Mouse (Mus musculus) mature B cell (primary cell): Measurements from ENCODE around the gene Ptpn1.

Source experiments
- in situ Hi-C: fragments of 300-500 bp; cut with MboI; formaldehyde crosslinking; loops from 2 replicates; pipeline ENCODE4 v1.14.3; 2019

Ptpn1 gene

DNA sequence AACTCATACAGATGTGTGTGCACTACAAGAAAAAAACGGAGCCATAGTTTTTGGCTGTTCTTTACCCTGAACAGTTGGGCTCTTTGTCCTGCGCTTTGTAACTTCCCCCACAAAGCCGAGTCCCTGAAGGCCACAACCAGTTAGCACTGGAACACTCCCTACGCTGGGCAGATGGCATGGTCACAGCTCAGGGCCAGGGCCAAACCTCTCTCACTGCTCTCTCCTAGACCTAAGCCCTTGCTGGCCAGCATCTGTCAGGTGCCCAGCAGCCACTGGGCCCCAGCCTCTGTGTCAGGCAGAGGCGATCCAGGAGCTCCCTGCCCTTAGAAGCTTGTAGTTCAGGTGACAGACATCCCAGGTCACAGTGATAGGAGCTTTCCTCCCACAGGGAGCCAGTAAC lies 13.6 kb downstream of the Ptpn1 start:
- in situ Hi-C loops: no loop called here

DNA sequence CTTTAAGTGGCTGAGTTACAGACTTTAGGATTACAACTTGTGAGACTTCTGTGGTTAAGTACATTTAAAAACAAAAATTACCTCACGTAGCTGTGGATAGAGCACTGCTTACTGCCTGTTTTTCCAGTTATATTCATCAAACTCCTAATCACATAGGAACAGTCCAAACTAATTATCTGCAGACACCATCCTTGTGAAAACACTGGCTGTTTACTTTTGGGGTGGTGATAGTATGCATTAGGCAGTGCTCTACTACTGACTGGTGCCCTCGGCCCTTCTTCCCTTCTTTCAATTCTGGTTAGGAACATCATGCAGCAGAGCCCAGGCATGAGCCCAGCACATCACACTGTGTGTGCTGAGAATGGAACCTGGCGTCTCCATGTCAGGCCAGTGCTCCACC lies 15.4 kb downstream of the Ptpn1 start:
- in situ Hi-C loops: no loop called here

DNA sequence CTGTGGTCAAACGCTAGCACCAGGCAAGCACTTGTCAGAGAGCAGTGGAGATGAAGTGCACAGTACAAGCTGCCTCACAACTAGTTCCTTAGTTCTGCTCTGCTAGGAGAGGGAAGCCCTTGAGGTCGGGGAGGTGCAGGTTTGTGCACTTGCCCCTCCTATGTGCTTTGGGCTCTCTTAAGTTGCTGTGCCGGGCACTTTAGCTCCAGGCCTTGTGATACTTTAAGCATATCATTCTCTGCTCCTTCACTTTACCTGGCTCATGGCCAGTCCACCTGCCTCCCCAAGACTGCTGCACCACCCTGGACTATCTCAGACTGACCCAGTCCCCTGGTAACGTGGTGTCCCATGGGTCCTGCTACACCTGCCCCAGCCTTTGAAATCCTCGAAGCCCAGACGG lies 16.2 kb downstream of the Ptpn1 start:
- in situ Hi-C loops: no loop called here

DNA sequence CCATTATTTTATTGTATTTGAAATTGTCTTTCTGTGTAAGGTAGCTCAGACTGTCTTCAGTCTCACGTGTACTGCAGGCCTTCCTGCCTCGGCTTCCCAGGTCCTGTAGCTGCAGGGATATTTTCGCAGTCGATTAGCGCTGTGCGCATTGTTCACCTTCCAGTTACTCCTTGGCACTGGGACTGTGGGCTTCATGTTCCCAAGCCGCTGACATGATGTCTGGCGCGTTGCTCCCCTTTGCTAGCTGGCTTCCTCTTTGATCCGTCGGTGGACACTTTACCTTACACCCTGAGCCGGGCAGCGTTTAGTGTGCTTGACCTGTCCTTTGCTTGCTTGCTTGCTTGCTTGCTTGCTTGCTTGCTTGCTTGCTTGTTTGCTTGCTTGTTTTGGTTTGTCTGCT lies 16.7 kb downstream of the Ptpn1 start:
- in situ Hi-C loops: no loop called here

DNA sequence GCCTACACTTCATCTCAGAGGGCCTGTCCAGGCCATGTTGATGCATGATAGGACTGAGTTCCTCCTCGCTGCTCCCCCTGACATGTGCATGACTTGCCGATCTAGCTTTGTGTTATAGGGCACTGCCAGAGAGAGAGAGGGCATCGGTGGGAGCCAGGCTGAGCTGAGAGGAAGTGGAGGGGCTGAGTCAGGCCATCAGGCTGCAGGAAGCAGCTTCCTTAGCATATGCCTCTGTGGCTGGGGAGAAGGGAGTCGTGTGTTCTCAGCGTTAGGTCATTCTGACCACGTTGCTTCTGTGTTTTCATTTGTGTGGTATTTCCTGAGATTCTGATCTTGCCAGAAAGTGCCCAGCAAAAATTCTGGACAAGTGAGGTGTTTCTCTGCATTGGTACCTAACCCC lies 17.4 kb downstream of the Ptpn1 start:
- in situ Hi-C loops: no loop called here

DNA sequence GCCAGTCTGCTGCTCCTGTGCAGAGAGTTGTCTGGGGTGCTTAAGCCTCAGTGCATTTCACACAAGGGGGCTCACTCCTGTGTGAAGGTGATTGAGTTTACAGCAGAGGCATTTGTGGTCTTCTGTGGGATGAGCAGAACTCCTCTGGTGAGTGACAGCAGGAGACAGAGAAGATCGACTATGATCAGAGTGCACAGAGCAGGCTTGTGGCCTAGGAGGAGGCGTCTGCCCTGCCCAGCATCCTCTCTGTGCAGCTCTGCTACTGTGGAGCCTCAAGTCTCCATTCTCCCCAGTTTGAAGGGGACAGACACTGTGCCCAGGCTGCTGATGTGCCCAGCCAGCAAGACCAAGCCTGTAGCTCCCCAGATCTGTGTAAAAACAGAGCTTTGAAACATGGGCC lies 18.0 kb downstream of the Ptpn1 start:
- in situ Hi-C loops: no loop called here

DNA sequence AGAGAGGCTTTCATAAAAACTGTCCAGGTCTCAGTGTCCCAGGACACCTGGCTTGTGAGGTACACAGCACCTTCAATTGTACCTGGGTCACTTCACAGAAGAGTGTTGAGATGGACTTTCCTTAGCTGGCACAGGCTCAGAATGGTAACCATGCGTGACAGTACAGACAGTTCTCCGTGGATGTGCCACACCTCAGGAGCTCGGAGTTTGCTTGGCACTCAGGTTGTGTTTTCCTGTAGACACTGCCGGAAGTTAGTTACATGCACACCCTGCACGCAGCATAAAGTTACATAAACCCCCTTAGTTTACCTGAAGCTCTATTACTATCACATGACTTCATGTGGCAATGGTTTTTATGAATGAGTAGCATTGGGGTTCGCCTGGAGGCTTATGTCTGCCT lies 18.8 kb downstream of the Ptpn1 start:
- in situ Hi-C loops: no loop called here

DNA sequence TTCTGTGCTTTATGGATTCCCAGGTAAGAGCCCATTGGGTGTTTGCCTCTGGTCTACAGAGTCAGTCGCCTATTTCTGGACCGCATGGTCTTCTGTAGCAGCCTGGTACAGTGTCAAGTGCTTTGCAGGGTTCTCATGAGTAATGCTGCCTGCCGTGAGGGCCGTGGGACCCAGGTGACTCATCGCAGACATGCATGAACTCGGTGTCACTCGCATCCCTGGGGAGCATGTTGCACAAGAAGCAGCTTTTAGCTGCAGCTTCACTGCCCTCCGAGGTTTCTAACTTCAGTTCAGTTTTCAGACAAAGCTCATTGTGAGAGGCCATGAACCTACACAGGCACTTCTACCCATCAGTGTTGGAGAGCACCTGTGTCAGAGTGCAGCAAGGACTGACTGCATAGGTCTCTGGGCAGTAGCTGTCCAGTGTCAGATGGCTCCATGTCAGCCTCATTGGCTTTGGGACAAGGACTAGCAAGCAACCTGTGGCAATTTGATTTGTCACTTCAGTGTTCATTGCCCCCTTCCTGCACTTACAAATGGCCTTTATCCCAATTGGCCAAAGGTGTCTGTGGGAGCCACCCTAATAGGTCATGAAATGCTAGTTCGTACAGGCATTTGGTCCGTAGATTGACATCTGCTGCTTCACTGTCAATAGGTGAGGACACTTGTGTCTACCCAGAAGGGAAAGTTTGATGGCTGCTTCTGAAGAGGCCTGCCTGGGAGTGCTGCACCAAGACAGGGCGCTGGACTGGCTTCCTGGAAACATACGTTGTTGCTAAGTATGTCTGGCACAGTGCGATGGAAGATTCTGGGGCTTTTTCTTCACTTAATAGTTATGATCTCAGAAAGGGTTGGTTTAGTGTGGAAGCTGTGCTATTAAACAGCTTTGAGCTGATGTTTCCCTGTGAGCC lies 19.7 kb downstream of the Ptpn1 start:
- in situ Hi-C loops: no loop called here

DNA sequence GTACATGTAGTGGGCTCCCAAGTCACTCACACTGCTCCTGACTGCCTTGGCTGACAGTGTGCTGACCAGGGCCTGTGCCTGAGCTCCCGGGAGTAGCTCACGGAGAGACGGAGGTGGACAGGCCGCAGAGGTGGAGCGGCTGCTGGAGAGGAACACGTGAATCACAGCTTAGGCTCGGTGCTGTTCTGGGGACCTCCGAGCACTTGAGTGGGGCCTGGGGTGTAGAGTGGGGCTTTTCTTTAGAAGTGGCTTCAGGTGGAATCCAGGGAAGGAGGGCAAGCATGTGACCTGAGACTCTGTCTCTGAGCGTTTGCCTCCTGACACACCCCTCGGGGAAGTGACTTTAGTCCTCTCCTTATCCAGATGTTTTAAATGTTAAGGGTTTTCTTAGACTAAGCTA lies 22.0 kb downstream of the Ptpn1 start:
- in situ Hi-C loops: no loop called here

DNA sequence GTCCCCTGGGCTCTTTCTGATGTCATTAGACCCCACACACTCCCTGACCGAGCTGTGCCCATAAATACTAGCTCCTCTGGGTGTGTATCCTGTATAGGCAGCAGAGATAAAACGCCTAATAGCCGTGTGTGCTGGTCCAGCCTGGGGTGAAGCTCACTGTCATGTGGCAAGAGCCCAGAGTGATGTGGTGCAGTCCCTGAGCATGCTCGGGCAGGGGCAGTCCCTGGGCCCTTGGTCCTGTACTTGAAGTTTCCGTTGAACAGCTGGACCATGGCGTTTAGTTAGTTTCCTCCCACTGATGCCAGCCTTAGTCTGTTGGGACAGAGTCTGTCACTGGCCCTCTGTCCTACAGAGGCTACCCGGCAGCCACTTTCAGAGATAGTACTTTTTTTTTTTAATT lies 23.1 kb downstream of the Ptpn1 start:
- in situ Hi-C loops: no loop called here

DNA sequence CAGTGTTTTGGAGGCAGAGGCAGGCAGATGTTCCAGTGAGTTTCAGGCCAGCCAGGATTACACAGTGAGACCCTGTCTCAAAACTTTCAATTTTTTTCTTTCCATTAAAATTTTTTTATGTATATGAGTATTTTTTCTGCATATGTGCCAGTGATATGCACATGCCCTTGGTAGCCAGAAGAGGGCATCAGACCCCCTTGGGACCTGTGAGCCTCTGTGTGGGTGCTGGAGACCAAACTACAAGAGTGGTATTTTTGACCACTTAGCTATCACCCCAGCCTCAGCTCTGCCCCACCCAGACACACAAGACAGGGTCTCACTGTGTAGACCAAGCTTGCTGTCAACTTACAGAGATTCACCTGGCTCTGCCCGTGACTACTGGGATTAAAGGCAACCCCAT lies 25.7 kb downstream of the Ptpn1 start:
- in situ Hi-C loops: no loop called here

DNA sequence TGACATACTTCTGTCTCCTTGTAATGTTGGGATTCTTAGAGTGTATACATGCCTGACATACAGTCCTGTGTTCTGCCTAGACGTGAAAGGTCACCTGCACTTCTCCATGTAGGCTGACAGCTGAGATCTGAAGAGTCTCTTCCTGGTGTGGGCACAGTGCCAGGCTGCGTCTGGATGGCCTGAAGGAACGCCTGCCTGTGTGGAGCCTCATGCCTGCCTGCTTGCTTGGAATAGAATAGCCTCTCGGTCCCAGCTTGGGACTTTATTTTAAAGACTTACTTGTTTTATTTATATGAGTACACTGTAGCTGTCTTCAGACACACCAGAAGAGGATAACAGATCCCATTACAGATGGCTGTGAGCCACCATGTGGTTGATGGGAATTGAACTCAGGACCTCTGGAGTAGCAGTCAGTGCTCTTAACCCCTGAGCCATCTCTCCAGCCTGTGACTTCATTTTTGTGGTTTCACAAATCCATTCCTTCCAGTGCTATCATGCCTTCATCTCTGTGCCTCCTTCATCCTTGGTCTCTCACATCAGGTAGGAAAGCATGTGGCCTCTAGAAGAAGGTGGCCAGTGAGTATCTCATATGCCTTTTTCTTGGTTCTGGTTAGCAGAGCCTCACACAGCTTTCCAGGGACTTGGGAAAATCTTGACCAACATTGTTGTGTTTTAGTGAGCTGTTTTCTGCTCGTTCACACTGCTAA lies 26.4 kb downstream of the Ptpn1 start:
- in situ Hi-C loops: no loop called here

DNA sequence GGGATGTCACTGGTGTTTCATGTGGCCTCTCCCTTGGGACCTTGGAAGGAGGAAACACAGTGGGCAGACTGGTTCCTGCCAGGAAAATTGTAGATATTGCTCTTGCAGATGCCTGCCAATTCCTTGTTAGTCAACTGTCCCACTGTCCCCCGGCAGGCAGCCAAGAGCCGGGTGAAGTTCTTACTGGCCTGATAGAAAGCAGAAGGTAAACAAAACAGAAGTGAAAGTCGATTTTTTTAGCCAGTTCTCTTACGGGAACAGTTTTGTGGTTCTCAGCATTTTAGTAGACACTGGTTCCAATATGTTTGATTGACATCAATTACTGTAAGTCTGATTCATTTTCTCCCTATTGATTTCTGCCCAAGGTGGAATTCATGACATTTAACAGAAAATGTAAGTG lies 27.0 kb downstream of the Ptpn1 start:
- in situ Hi-C loops: no loop called here

DNA sequence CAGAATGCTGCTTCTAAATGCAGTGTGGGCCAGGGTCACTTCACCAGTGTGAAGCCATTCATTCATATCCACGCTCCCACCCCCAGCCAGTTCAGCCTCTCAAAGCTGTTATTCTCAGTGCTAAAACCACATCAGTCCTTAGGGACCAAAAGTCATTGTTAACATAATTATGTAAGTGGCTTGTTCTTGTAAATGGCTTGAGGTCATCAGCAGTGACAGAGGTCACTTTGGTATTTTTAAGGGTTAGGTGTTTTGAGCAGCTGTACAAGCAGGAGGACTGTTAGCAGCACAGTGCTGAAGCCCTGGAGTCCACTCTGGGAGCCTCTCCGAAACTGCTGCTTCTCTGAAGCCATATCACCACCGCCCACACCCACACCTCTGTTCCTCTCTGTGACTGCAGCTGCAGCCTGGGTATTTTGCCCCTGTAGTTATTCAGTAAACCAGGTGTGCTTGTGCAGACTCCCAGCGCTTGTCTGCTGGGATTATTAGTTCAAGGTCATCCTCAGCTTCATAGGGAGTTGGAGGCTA lies 27.6 kb downstream of the Ptpn1 start:
- in situ Hi-C loops: no loop called here

DNA sequence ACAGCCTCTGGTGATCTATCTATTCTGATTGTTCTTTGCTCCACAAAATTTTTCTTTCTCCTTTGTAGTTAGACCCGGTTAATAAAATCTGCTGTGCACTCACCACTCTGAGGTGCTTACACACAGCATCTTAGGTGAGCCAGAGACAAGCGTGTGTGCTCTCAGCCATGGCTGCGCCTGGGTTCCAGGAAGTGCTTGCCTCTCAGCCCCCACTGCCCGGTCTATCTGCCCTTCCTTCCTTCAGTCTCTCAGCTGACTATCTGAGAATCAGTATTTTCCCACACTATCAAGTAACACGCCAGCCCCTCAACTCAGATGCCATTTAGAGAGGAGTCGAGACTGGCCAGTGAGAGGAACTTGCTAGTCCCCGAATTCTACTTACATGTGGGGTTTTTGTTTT lies 28.1 kb downstream of the Ptpn1 start:
- in situ Hi-C loops: no loop called here

DNA sequence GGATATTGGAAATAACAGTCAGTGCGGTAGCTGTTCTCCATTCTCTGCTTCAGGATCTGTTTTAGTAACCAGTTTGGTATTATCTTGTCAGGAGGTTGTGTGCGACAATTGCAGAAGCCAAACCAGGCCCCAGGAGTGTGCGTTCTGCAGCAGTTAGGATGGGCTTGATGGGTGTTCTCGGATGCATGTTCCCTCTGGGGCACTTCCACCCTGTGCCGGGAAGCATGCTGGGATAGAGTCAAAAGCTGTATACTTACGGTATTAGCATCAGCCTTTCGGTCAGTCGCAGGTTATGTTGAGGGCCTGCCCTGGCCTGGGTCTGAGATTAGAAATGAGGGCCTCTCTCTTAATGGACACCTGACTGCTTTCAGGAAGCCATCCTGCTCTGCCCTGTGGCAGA lies 28.7 kb downstream of the Ptpn1 start:
- in situ Hi-C loops: no loop called here

DNA sequence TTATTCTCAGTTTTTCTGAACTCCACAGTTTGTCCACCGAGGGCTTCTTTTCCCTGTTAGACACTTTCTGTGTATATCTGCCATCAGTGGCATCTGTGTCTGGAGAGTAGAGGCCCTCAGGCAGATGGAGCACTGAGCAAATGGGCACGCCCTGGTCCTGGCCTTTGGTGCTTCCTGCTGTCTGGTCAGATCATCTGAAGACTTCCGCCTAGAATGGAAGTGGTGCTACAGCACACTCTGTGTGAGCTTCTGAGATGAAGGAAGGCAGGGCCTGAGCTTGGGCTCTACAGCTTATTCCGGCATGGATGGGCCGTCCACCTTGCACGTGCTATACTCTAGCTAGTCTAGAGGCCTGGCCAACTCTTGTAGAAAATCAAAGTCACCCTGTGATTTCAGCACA lies 30.5 kb downstream of the Ptpn1 start:
- in situ Hi-C loops: no loop called here

DNA sequence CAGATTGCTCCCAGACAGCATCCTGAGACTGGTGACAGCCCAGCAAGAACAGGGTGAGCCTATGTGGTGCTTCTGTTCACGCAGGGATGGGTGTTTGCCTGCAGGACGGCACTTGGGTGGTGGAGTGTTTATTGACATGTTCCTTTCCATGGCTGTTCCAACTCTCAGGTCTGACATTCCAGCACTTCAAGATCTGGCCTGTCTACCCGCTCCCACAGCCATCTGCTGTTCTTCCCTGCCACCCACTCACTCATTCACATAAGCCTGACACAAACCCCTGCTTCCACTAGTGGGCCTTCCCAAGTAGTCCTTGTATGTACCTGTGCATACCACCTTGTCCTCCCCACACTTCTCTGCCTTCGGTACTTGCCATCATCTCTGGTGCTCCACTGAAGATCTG lies 31.3 kb downstream of the Ptpn1 start:
- in situ Hi-C loops: no loop called here

DNA sequence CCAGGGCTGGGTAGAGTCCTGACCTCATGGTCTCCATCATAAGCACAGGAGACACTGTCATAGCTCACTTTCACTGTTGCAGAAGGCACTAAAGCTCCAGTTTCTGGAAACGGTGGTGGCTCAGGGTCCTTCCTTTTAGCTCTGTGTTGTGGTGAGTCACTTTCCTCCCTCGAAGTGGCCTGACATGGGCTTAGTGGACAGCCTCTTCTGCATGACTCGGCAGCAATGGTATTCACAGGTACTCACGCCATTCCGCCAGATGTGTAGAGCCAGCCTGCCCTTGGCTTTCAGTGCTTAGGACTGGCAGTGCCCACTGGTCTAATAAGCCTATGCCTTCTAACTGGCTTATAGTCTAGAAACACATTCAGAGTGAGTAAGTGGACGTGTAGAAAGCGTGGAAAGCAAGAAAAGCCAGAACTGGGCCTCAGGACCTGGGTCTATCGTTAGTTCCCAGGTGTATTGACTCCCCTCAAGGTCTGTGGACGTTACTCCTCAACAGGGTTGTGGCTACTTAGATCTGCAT lies 32.0 kb downstream of the Ptpn1 start:
- in situ Hi-C loops: no loop called here

DNA sequence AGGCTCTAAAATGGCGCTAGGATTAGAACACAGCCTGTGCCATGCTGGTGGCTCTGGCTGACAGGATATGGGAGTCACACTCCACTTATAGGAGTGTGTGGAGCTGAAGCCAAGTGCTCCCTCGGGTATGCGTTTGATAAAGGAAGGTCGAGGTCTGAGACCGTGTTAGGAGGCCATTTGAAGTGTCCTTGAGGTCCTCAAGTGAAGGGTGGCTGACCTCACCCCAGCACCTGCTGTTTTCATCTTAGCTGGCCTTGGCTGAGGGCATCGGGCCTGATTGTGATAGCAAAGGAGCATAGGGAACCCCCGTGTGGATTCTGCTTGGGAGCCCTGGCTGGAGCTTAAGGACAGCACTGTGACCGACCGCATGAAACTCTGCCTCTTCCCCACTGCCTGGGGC lies 32.5 kb downstream of the Ptpn1 start:
- in situ Hi-C loops: no loop called here

DNA sequence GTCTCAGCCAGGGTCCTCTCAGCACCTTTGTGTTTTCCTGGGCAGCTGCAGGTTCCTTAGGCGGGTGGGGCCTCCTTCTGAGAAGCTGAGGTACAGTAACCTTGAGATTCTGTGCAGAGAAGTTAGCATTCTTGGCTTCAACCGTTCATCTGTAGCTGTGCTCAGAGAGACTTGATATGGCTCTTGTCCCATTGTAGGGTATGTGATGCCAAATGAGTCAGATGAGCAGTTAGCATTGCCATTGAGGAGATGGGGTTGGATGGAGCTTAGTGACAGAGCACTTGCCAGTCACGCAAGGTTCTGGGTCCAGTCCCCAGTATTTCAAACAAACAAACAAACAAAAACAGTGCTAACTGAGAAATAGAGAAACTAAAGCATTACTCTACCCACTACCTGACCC lies 34.1 kb downstream of the Ptpn1 start:
- in situ Hi-C loops: no loop called here

DNA sequence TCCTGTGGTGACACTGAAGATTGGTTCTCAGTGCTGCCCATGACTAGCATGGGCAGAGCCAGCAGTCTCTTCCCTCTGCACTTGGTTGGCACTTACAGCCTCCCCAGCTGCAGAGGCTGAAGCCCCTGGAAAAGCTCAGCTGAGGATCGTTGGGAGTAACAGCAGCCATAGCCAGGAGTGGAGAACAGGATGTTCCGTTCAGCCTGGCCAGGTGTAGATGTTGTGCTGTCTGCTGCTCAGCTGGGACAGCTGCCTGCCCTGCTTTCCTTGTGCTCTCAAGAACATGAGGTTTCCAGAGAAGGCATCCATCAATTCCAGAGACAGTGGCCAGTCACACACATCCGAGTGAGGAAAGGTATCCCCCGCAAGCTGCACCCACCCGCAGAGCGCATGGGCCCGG lies 36.6 kb downstream of the Ptpn1 start:
- in situ Hi-C loops: no loop called here
